Comparison of ENCODE assay signal across 10 mouse cellular contexts in genomic region chr2:116009097-116009970, GRCm38 (mm10). TPM values are rescaled to one million over a fixed set of nuclear protein-coding genes. Genes with fewer than 3 reads are reported as not detected.
DNase-seq lines count a peak whose midpoint lies in the region; ATAC-seq and TF ChIP-seq lines count a peak whose summit lies in the region.
"Had no signal": no experiment of that assay in that cellular context is flagged by ENCODE, and none has a peak within 500 bp of the region (broad histone marks: within the 10 kb centered on the region; RNA-seq: fewer than 3 reads in every experiment).

No protein-coding gene starts in this region.

- no peak for ATAC-seq in heart, embryonic 12.5 days (ENCODE audit: insufficient number of reproducible peaks, low FRiP score)
- ATAC-seq in hindbrain, postnatal 0 days: peak; percentile 81
- peak; percentile 82 for ATAC-seq in midbrain, embryonic 15.5 days (replicated peaks)
- no peak for ATAC-seq in megakaryocyte-erythroid progenitor cell, adult 5-6 weeks (replicated peaks; ENCODE audit: low FRiP score, low TSS enrichment, poor library complexity, severe bottlenecking)
- no peak for ATAC-seq in cerebellum, adult (ENCODE audit: insufficient number of reproducible peaks, low FRiP score, low TSS enrichment)

- DNase-seq in heart, postnatal 36 days: no peak
- peak; percentile 75 for DNase-seq in embryo, embryonic 10.5 days (ENCODE audit: low spot score)
- peak; percentile 55 for DNase-seq in hindbrain, postnatal 0 days (ENCODE audit: low spot score)
- no peak for DNase-seq in testis, postnatal 10 days (ENCODE audit: low spot score)
- DNase-seq: cerebellum, adult 11-12 months had no signal

- peak overlapping the region; percentile 56; the same call in 1 of the 2 replicates for H3K9ac ChIP-seq in heart, embryonic 12.5 days
- peak overlapping the region; percentile 49; the same call in 1 of the 2 replicates for H3K9ac ChIP-seq in hindbrain, postnatal 0 days (replicated peaks; ENCODE audit: low read length)
- H3K9ac ChIP-seq in midbrain, embryonic 15.5 days: peak overlapping the region; percentile 44

- H3K4me2 ChIP-seq in heart, embryonic 12.5 days: peak overlapping the region; percentile 59
- peak overlapping the region; percentile 59 for H3K4me2 ChIP-seq in hindbrain, postnatal 0 days (ENCODE audit: low read depth, low read length)
- peak overlapping the region; percentile 53 for H3K4me2 ChIP-seq in midbrain, embryonic 15.5 days

- H3K27me3 ChIP-seq in heart, embryonic 12.5 days (replicated peaks): no peaks in the 10 kb centered on the region
- no peaks in the 10 kb centered on the region for H3K27me3 ChIP-seq in hindbrain, postnatal 0 days (ENCODE audit: insufficient read depth, low read length)
- H3K27me3 ChIP-seq in midbrain, embryonic 15.5 days (replicated peaks): peaks cover 10% of the 10 kb centered on the region

- H3K27ac ChIP-seq in heart, embryonic 12.5 days (ENCODE audit: poor library complexity, severe bottlenecking): no peak overlapping the region
- H3K27ac ChIP-seq in hindbrain, postnatal 0 days: peak overlapping the region; percentile 56; the same call in 1 of the 2 replicates
- H3K27ac ChIP-seq in midbrain, embryonic 15.5 days: peak overlapping the region; percentile 69; the same call in 1 of the 2 replicates
- H3K27ac ChIP-seq: macrophage had no signal

- TF ChIP-seq CTCF in hindbrain, postnatal 0 days (IDR thresholded peaks at IDR 0.05; ENCODE audit: low read depth): no peak

- 42% methylated on average over 20 of the region's 20 CpGs for WGBS in heart, embryonic 12.5 days
- 12% methylated on average over 20 of the region's 20 CpGs for WGBS in hindbrain, postnatal 0 days
- 4% methylated on average over 20 of the region's 20 CpGs for WGBS in midbrain, embryonic 15.5 days

- intact Hi-C loops in heart, postnatal 36 days (cut with DNase I): no loop called here

- no peaks in the 10 kb centered on the region for H3K9me3 ChIP-seq in heart, embryonic 12.5 days (replicated peaks)
- H3K9me3 ChIP-seq in hindbrain, postnatal 0 days (ENCODE audit: low read length): no peaks in the 10 kb centered on the region
- no peaks in the 10 kb centered on the region for H3K9me3 ChIP-seq in midbrain, embryonic 15.5 days

- peaks cover 31% of the 10 kb centered on the region for H3K36me3 ChIP-seq in heart, embryonic 12.5 days
- no peaks in the 10 kb centered on the region for H3K36me3 ChIP-seq in hindbrain, postnatal 0 days (ENCODE audit: insufficient read depth, low read length)
- H3K36me3 ChIP-seq in midbrain, embryonic 15.5 days (replicated peaks): no peaks in the 10 kb centered on the region

- peak overlapping the region; percentile 27 for H3K4me3 ChIP-seq in heart, embryonic 12.5 days
- peak overlapping the region; percentile 29 for H3K4me3 ChIP-seq in hindbrain, postnatal 0 days (ENCODE audit: low read length)
- H3K4me3 ChIP-seq in midbrain, embryonic 15.5 days: peak overlapping the region; percentile 24

- H3K4me1 ChIP-seq in heart, embryonic 12.5 days (replicated peaks): peaks cover 21% of the 10 kb centered on the region
- no peaks in the 10 kb centered on the region for H3K4me1 ChIP-seq in hindbrain, postnatal 0 days (ENCODE audit: insufficient read depth, low read length)
- peaks cover 21% of the 10 kb centered on the region for H3K4me1 ChIP-seq in midbrain, embryonic 15.5 days

RNA-seq across cellular contexts. Expression of gene Meis2, which starts 56.3 kb away (rescaled TPM):
- 49.9 and 52.9 TPM in 2 replicates for polyA plus RNA-seq in heart, embryonic 12.5 days (2016; fragmentation: Nextera tagmentation; extraction: Ambion mirVana)
- total RNA-seq in heart, postnatal 36 days (2021): 10 to 100 TPM; 20.8 to 27.4 TPM
- total RNA-seq in hindbrain, postnatal 0 days (2014; rRNA removed): 132 and 133 TPM in 2 replicates
- 94.4 and 105 TPM in 2 replicates for polyA plus RNA-seq in hindbrain, postnatal 0 days (2015; fragmentation: Nextera tagmentation; extraction: Ambion mirVana)
- polyA plus RNA-seq in midbrain, embryonic 15.5 days (2015; fragmentation: Nextera tagmentation; extraction: Ambion mirVana): 74.1 and 86.9 TPM in 2 replicates
- not detected in 2 replicates for total RNA-seq in megakaryocyte-erythroid progenitor cell, adult 5-6 weeks (2014; fragmentation: Nextera tagmentation)
- 0.46 TPM in 1 of 2 replicates, not detected in the other for total RNA-seq in megakaryocyte-erythroid progenitor cell, adult 5-6 weeks (2017)
- polyA plus RNA-seq: macrophage had no signal

Comparison
In these comparisons a context has a peak if more than half of its experiments do, and no peak if none do; other contexts are left out.
1. ATAC-seq: peak in hindbrain, postnatal 0 days (single experiment) and midbrain, embryonic 15.5 days (single experiment); none in heart, embryonic 12.5 days (single experiment), megakaryocyte-erythroid progenitor cell, adult 5-6 weeks (single experiment) and cerebellum, adult (single experiment).
2. DNase-seq: peak in embryo, embryonic 10.5 days (single experiment) and hindbrain, postnatal 0 days (single experiment); none in heart, postnatal 36 days (0 of 2) and testis, postnatal 10 days (single experiment).
3. RNA of gene Meis2, which starts 56.3 kb away (total RNA-seq): 132 to 133 TPM in hindbrain, postnatal 0 days and 20.8 to 27.4 TPM in heart, postnatal 36 days; 0.46 TPM in megakaryocyte-erythroid progenitor cell, adult 5-6 weeks; every median in the first group is over 10 times any median in the second.
4. Peak in every context shown above with its lines, with median percentiles within 50 percentile points of each other: H3K4me2 ChIP-seq, H3K4me3 ChIP-seq and H3K9ac ChIP-seq.